In genomic region chr13:109686116-109686876, GRCm38 (mm10) we compare ENCODE assay signal across 8 mouse cellular contexts.
DNase-seq lines count a peak whose midpoint lies in the region; ATAC-seq and TF ChIP-seq lines count a peak whose summit lies in the region.

No protein-coding gene starts in this region.

- H3K27me3 ChIP-seq in C2C12 (ENCODE audit: control insufficient read depth, insufficient read depth, insufficient read length) (no peaks in the 10 kb centered on the region), MEL (ENCODE audit: control insufficient read depth in 1 of 2, insufficient read depth in 2 of 2, low read length in 2 of 2) (no peaks in the 10 kb centered on the region)
- no peaks in the 10 kb centered on the region for H3K27me3 ChIP-seq in liver, postnatal 0 days (ENCODE audit: insufficient read depth, low read length)

- peaks cover 19 to 34% of the 10 kb centered on the region in 2 experiments for H3K4me1 ChIP-seq in MEL (ENCODE audit: control insufficient read depth in 1 of 2, insufficient read depth in 2 of 2, low read length in 2 of 2)
- H3K4me1 ChIP-seq in liver, postnatal 0 days (ENCODE audit: insufficient read depth) = peaks cover 16% of the 10 kb centered on the region

- no peak for TF ChIP-seq CTCF in C2C12 (IDR thresholded peaks at IDR 0.05; ENCODE audit: control insufficient read depth, insufficient read depth, insufficient read length)
- no peak for TF ChIP-seq CTCF in MEL (IDR thresholded peaks at IDR 0.05 in 2 of 3, conservative IDR thresholded peaks at IDR 0.05 in 1 of 3; ENCODE audit: control insufficient read depth in 1 of 3, insufficient read depth in 1 of 3, low read depth in 2 of 3, low read length in 3 of 3, poor library complexity in 1 of 3, severe bottlenecking in 1 of 3)
- TF ChIP-seq CTCF in liver, postnatal 0 days (IDR thresholded peaks at IDR 0.05; ENCODE audit: low read depth) = no peak

- H3K9me3 ChIP-seq in MEL (replicated peaks; ENCODE audit: insufficient read depth, low read length) = no peaks in the 10 kb centered on the region
- no peaks in the 10 kb centered on the region for H3K9me3 ChIP-seq in liver, postnatal 0 days (ENCODE audit: low read length)

- peak overlapping the region; percentile 57 for H3K4me3 ChIP-seq in C2C12 (ENCODE audit: insufficient read depth, poor library complexity, severe bottlenecking)
- H3K4me3 ChIP-seq in MEL (ENCODE audit: control insufficient read depth in 1 of 2, insufficient read depth in 1 of 2, low read depth in 2 of 2, low read length in 2 of 2) = peak overlapping the region; percentile 86 to 98
- H3K4me3 ChIP-seq in liver, postnatal 0 days (ENCODE audit: low read depth, low read length) = peak overlapping the region; percentile 76

- peak; percentile 79 for DNase-seq in MEL (ENCODE audit: low read depth, low spot score)
- no peak for DNase-seq in liver, postnatal 0 days
- DNase-seq in left cerebral cortex, postnatal 10 days (ENCODE audit: extremely low spot score in 1 of 2, low spot score in 2 of 2) = no peak
- no peak for DNase-seq in frontal cortex, postnatal 14 days (ENCODE audit: low spot score in 2 of 2)
- no peak for DNase-seq in adrenal gland, postnatal 4 days (ENCODE audit: low spot score in 2 of 2)

- peak; percentile 35; the same call in 1 of the 2 replicates for ATAC-seq in granulocyte monocyte progenitor cell, adult 5-6 weeks (replicated peaks; ENCODE audit: poor library complexity, severe bottlenecking)
- peak; percentile 58 for ATAC-seq in liver, postnatal 0 days
- ATAC-seq in monocyte, adult 5-6 weeks (replicated peaks; ENCODE audit: insufficient number of reproducible peaks, low FRiP score, low TSS enrichment, poor library complexity, severe bottlenecking) = no peak

- no peak; a peak in 1 of 4 replicates for TF ChIP-seq POLR2A in MEL (IDR thresholded peaks at IDR 0.05; ENCODE audit: control insufficient read depth in 1 of 2, insufficient read depth in 1 of 2, low read depth in 1 of 2, low read length in 2 of 2, poor library complexity in 1 of 2)

- H3ac ChIP-seq in C2C12 (ENCODE audit: control insufficient read depth, insufficient read length, low read depth) = peak overlapping the region; percentile 66

- peak overlapping the region; percentile 82 for H3K4me2 ChIP-seq in liver, postnatal 0 days (ENCODE audit: low read depth, low read length)

- peak in 1 of 2 experiments; percentile 10; a peak in 1 of 4 replicates for TF ChIP-seq EP300 in MEL (IDR thresholded peaks at IDR 0.05; ENCODE audit: low read depth in 1 of 2, low read length in 2 of 2)
- TF ChIP-seq EP300 in liver, postnatal 0 days (IDR thresholded peaks at IDR 0.05; ENCODE audit: low read depth) = no peak

- peaks cover 51% of the 10 kb centered on the region for H3K79me3 ChIP-seq in C2C12 (ENCODE audit: low read depth)

- H3K27ac ChIP-seq in MEL (ENCODE audit: control insufficient read depth, low read depth, low read length) = peak overlapping the region; percentile 93
- peak overlapping the region; percentile 94 for H3K27ac ChIP-seq in liver, postnatal 0 days (ENCODE audit: low read depth)

- no peak; the same call in 1 of the 2 replicates for TF ChIP-seq RAD21 in MEL (IDR thresholded peaks at IDR 0.05; ENCODE audit: low read depth, low read length)

- WGBS in liver, postnatal 0 days (ENCODE audit: insufficient replicate concordance) = 15% methylated on average over 4 of the region's 4 CpGs

- peak overlapping the region; percentile 92 for H3K9ac ChIP-seq in MEL (ENCODE audit: control insufficient read depth, low read depth, low read length, poor library complexity, severe bottlenecking)
- H3K9ac ChIP-seq in liver, postnatal 0 days (replicated peaks) = peak overlapping the region; percentile 86

- peaks cover 3% of the 10 kb centered on the region for H3K36me3 ChIP-seq in C2C12 (ENCODE audit: control insufficient read depth, insufficient read depth)
- peaks cover 3 to 49% of the 10 kb centered on the region in 2 experiments; a peak in 3 of 4 replicates for H3K36me3 ChIP-seq in MEL (ENCODE audit: control insufficient read depth in 1 of 2, insufficient read depth in 2 of 2, low read length in 2 of 2)
- no peaks in the 10 kb centered on the region for H3K36me3 ChIP-seq in liver, postnatal 0 days (replicated peaks; ENCODE audit: insufficient read depth, low read length)

- H3K79me2 ChIP-seq in C2C12 (ENCODE audit: control insufficient read depth, insufficient read depth) (peaks cover 67% of the 10 kb centered on the region), MEL (ENCODE audit: control insufficient read depth, insufficient read depth, low read length, poor library complexity) (peaks cover 52% of the 10 kb centered on the region)

- intact Hi-C loops in left cerebral cortex, postnatal 10 days (cut with DNase I) = no loop called here

TF ChIP-seq in C2C12, 6 proteins besides CTCF, POLR2A, EP300 and RAD21:
- no peak for TF ChIP-seq MYOG (IDR thresholded peaks at IDR 0.05; ENCODE audit: control insufficient read depth, extremely low read depth, insufficient read length)
- TF ChIP-seq FOSL1 (IDR thresholded peaks at IDR 0.05; ENCODE audit: insufficient read depth, low read length, poor library complexity, severe bottlenecking) = no peak
- TF ChIP-seq MAX (IDR thresholded peaks at IDR 0.05) = no peak
- no peak for TF ChIP-seq USF1 (IDR thresholded peaks at IDR 0.05; ENCODE audit: low read depth)
- no peak for TF ChIP-seq CEBPB (IDR thresholded peaks at IDR 0.05; ENCODE audit: low read depth)
- TF ChIP-seq MYOD1 (IDR thresholded peaks at IDR 0.05; ENCODE audit: control insufficient read depth, insufficient read length, low read depth) = no peak

TF ChIP-seq in MEL, 35 proteins besides CTCF, POLR2A, EP300 and RAD21:
- no peak for TF ChIP-seq POLR2AphosphoS5 (IDR thresholded peaks at IDR 0.05; ENCODE audit: borderline replicate concordance, low read depth, low read length)
- TF ChIP-seq MYC (IDR thresholded peaks at IDR 0.05; ENCODE audit: low read depth, low read length) = peak; percentile 36; the same call in 1 of the 2 replicates
- no peak; the same call in 1 of the 2 replicates for TF ChIP-seq RCOR1 (IDR thresholded peaks at IDR 0.05; ENCODE audit: low read depth, low read length)
- no peak for TF ChIP-seq GATA1 (IDR thresholded peaks at IDR 0.05; ENCODE audit: low read depth, low read length)
- peak; percentile 31; the same call in 1 of the 2 replicates for TF ChIP-seq USF1 (IDR thresholded peaks at IDR 0.05; ENCODE audit: low read depth, low read length)
- peak; percentile 82 for TF ChIP-seq MXI1 (IDR thresholded peaks at IDR 0.05; ENCODE audit: low read depth, low read length)
- TF ChIP-seq HCFC1 (IDR thresholded peaks at IDR 0.05; ENCODE audit: low read depth, low read length) = 0 out of 2 replicates have a peak, but pooled peaks have one; percentile 8
- 0 out of 2 replicates have a peak, but pooled peaks have one; percentile 6 for TF ChIP-seq ZNF384 (IDR thresholded peaks at IDR 0.05; ENCODE audit: low read depth, low read length)
- TF ChIP-seq MAX (IDR thresholded peaks at IDR 0.05; ENCODE audit: low read length) = peak; percentile 55
- TF ChIP-seq MAZ (IDR thresholded peaks at IDR 0.05; ENCODE audit: low read depth, low read length) = 0 out of 2 replicates have a peak, but pooled peaks have one; percentile 35
- peak; percentile 22; the same call in 1 of the 2 replicates for TF ChIP-seq NELFE (IDR thresholded peaks at IDR 0.05; ENCODE audit: low read depth, low read length)
- TF ChIP-seq USF2 (IDR thresholded peaks at IDR 0.05; ENCODE audit: borderline replicate concordance in 1 of 2, insufficient read depth in 1 of 2, low read depth in 1 of 2, low read length in 2 of 2) = no peak
- TF ChIP-seq POLR2AphosphoS2 (IDR thresholded peaks at IDR 0.05; ENCODE audit: low read length) = peak; percentile 44; the same call in 1 of the 2 replicates
- peak; percentile 80 for TF ChIP-seq CHD1 (IDR thresholded peaks at IDR 0.05; ENCODE audit: low read depth, low read length)
- TF ChIP-seq MYB (IDR thresholded peaks at IDR 0.05; ENCODE audit: low read depth, low read length) = no peak
